Mouse (Mus musculus) heart, embryonic 12.5 days (tissue): Measurements from ENCODE around the gene Hpse2. TPM values are rescaled to one million over a fixed set of nuclear protein-coding genes. Genes with fewer than 3 reads are reported as not detected.

Source experiments
- ATAC-seq: fragments of 200-750 bp; cut with Nextera tagmentation; 2 replicates; pipeline ENCODE4 v1.8.0; 2017; ENCODE audit warnings: moderate TSS enrichment, moderate library complexity; ENCODE audit not compliant: insufficient number of reproducible peaks, low FRiP score
- H3K27ac ChIP-seq: fragments of 300-500 bp; sonication (generic); 2 replicates; pipeline ENCODE4 v1.5.1; 2016; ENCODE audit warnings: mild to moderate bottlenecking, moderate library complexity; ENCODE audit not compliant: poor library complexity, severe bottlenecking
- H3K27me3 ChIP-seq: fragments of 300-500 bp; sonication (generic); replicated peaks from 2 replicates; pipeline ENCODE4 v1.6.1; 2016; ENCODE audit warnings: mild to moderate bottlenecking, moderate library complexity
- H3K36me3 ChIP-seq: fragments of 300-500 bp; sonication (generic); 2 replicates; pipeline ENCODE4 v1.6.1; 2016; ENCODE audit warnings: mild to moderate bottlenecking, moderate library complexity
- H3K4me1 ChIP-seq: fragments of 300-500 bp; sonication (generic); replicated peaks from 2 replicates; pipeline ENCODE4 v1.6.1; 2016; ENCODE audit warnings: mild to moderate bottlenecking
- H3K4me2 ChIP-seq: fragments of 300-500 bp; sonication (generic); 2 replicates; pipeline ENCODE4 v1.6.1; 2016; ENCODE audit warnings: mild to moderate bottlenecking, moderate library complexity
- H3K4me3 ChIP-seq: fragments of 300-500 bp; sonication (generic); 2 replicates; pipeline ENCODE4 v1.5.1; 2016; ENCODE audit warnings: mild to moderate bottlenecking
- H3K9ac ChIP-seq: fragments of 300-500 bp; sonication (generic); 2 replicates; pipeline ENCODE4 v1.6.1; 2016; ENCODE audit warnings: mild to moderate bottlenecking, moderate library complexity
- H3K9me3 ChIP-seq: fragments of 300-500 bp; sonication (generic); replicated peaks from 2 replicates; pipeline ENCODE4 v1.6.1; 2016; ENCODE audit warnings: mild to moderate bottlenecking, moderate library complexity
- WGBS: fragments of 180-500 bp; shearing (Covaris S2); methylation state at CpG from one replicate; pipeline ENCODE4 v1.1.7; 2016; 5-methylcytosine and 5-hydroxymethylcytosine counted together
- polyA plus RNA-seq: library from polyadenylated mRNA; unstranded; fragments of >200 nt; fragmentation: Nextera tagmentation; extraction: Ambion mirVana; gene quantifications from 2 replicates; pipeline ENCODE4 v1.2.1, GENCODE M21; 2016

The Hpse2 gene
- polyA plus RNA-seq, 1 experiment from 2014 or later = 0.51 TPM

GRCm38 (mm10) chr19:42770141-42770872 lies 617.8 kb downstream of the Hpse2 start:
- no peak for ATAC-seq
- Histone ChIP-seq H3K4me1 (peaks cover 7% of the 10 kb centered on the region), H3K27me3 (no peaks in the 10 kb centered on the region), H3K4me2 (no peak overlapping the region), H3K4me3 (no peak overlapping the region), H3K36me3 (peaks cover 22% of the 10 kb centered on the region), H3K9me3 (no peaks in the 10 kb centered on the region), H3K9ac (no peak overlapping the region), H3K27ac (no peak overlapping the region)
- 70% methylated on average over 23 of the region's 23 CpGs for WGBS

- peaks cover 11% of the 10 kb centered on the region for H3K4me1 ChIP-seq
- no peak overlapping the region for H3K9ac ChIP-seq
- no peaks in the 10 kb centered on the region for H3K9me3 ChIP-seq
- peaks cover 21% of the 10 kb centered on the region for H3K36me3 ChIP-seq
- H3K4me2 ChIP-seq = no peak overlapping the region
- WGBS = 90% methylated on average over 10 of the region's 10 CpGs
- no peak overlapping the region for H3K27ac ChIP-seq
- no peak overlapping the region for H3K4me3 ChIP-seq
- no peak for ATAC-seq
- H3K27me3 ChIP-seq = no peaks in the 10 kb centered on the region
Measured at GRCm38 (mm10) chr19:42769648-42770047, 618.5 kb downstream of the Hpse2 start.

- peaks cover 17% of the 10 kb centered on the region for H3K4me1 ChIP-seq
- H3K4me2 ChIP-seq = no peak overlapping the region
- H3K36me3 ChIP-seq = peaks cover 21% of the 10 kb centered on the region
- no peaks in the 10 kb centered on the region for H3K27me3 ChIP-seq
- H3K4me3 ChIP-seq = no peak overlapping the region
- ATAC-seq = no peak
- 65% methylated on average over 8 of the region's 8 CpGs for WGBS
- no peak overlapping the region for H3K27ac ChIP-seq
- H3K9ac ChIP-seq = no peak overlapping the region
- H3K9me3 ChIP-seq = no peaks in the 10 kb centered on the region
Measured at GRCm38 (mm10) chr19:42767361-42767760, 620.8 kb downstream of the Hpse2 start.

- ATAC-seq = no peak
- 76% methylated on average over 10 of the region's 10 CpGs for WGBS
- Histone ChIP-seq H3K4me1 (peaks cover 21% of the 10 kb centered on the region), H3K4me2 (no peak overlapping the region), H3K9me3 (no peaks in the 10 kb centered on the region), H3K36me3 (peaks cover 19% of the 10 kb centered on the region), H3K9ac (no peak overlapping the region), H3K27me3 (no peaks in the 10 kb centered on the region), H3K4me3 (no peak overlapping the region), H3K27ac (no peak overlapping the region)
Measured at GRCm38 (mm10) chr19:42764398-42764797, 623.8 kb downstream of the Hpse2 start.

- H3K4me1 ChIP-seq = peaks cover 45% of the 10 kb centered on the region
- H3K9me3 ChIP-seq = no peaks in the 10 kb centered on the region
- H3K4me2 ChIP-seq = no peak overlapping the region
- H3K27me3 ChIP-seq = 0 out of 2 replicates have a peak, but pooled peaks cover 6% of the 10 kb centered on the region
- no peak overlapping the region for H3K9ac ChIP-seq
- peaks cover 9% of the 10 kb centered on the region; the same call in 1 of the 2 replicates for H3K36me3 ChIP-seq
- WGBS = 83% methylated on average over 6 of the region's 6 CpGs
- H3K4me3 ChIP-seq = no peak overlapping the region
- H3K27ac ChIP-seq = no peak overlapping the region
- ATAC-seq = no peak
Measured at GRCm38 (mm10) chr19:42756671-42757070, 631.5 kb downstream of the Hpse2 start.

- no peak for ATAC-seq
- H3K36me3 ChIP-seq = peaks cover 4% of the 10 kb centered on the region; the same call in 1 of the 2 replicates
- 61% methylated on average over 15 of the region's 15 CpGs for WGBS
Measured at GRCm38 (mm10) chr19:42755148-42755870, 632.8 kb downstream of the Hpse2 start.

DNA sequence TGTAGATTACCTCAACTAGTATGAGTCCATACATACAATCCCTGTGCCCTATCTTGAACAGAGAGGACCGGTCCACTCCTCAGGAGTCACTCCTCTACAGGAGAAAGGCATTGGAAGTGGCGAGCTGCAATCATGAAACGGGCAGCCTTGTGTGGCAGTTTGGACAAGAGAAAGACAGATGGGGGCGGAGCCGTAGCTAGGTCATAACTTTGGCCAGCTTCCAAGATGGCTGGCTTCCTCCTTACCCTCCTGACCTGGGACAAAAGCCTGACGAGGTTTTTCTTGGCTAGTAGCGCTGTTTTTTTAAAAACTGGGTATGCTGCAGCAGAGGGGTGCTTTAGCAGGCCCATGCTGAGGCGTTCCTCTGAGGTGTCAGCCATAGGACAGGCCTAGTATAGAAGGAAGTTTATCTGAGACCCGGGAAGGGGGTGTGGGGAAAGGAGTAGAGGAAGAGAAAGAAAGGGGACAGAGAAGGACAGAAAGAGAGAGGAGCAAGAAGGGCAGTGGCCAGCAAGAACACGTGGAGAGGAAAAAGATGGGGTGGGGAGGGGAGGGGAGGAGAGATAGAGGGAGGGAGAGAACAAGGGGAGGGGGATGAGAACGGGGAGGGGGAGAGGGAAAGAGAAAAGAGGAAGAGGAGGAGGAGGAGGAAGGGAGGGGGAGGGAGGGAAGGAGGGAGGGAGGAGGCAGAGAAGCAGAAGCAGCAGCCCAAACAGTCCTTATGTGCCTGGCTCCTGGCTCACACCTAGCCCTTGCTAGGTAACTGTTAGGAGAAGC lies 634.8 kb downstream of the Hpse2 start:
- peak overlapping the region; percentile 70 for H3K9ac ChIP-seq
- H3K4me1 ChIP-seq = peaks cover 61% of the 10 kb centered on the region

More at GRCm38 (mm10) chr19:42755148-42755870, 632.8 kb downstream of the Hpse2 start:
- Histone ChIP-seq H3K9me3 (no peaks in the 10 kb centered on the region), H3K27ac (no peak overlapping the region), H3K4me2 (no peak overlapping the region), H3K4me3 (no peak overlapping the region), H3K27me3 (0 out of 2 replicates have a peak, but pooled peaks cover 6% of the 10 kb centered on the region), H3K4me1 (peaks cover 49% of the 10 kb centered on the region), H3K9ac (no peak overlapping the region)

GRCm38 (mm10) chr19:42752363-42752931 lies 635.7 kb downstream of the Hpse2 start, which contains the start of gene Pyroxd2:
TSS of gene Pyroxd2 (minus strand) at chr19:42752775.
- Histone ChIP-seq H3K9ac (peak within 1 kb of the TSS; percentile 70), H3K27ac (peak within 1 kb of the TSS; percentile 91), H3K4me2 (peak within 1 kb of the TSS; percentile 79), H3K4me3 (peak within 1 kb of the TSS; percentile 48), H3K9me3 (no peaks in the 10 kb centered on the region), H3K27me3 (0 out of 2 replicates have a peak, but pooled peaks cover 6% of the 10 kb centered on the region), H3K36me3 (no peaks in the 10 kb centered on the region), H3K4me1 (peaks cover 58% of the 10 kb centered on the region)
- peak; percentile 89 for ATAC-seq
- 4% methylated on average over 22 of the region's 22 CpGs for WGBS

More for the DNA sequence above, 634.8 kb downstream of the Hpse2 start:
- peak overlapping the region; percentile 48 for H3K4me3 ChIP-seq
- peak overlapping the region; percentile 91 for H3K27ac ChIP-seq
- peak overlapping the region; percentile 79 for H3K4me2 ChIP-seq
- WGBS = 13% methylated on average over 11 of the region's 11 CpGs
- no peaks in the 10 kb centered on the region for H3K9me3 ChIP-seq
- no peaks in the 10 kb centered on the region for H3K36me3 ChIP-seq
- ATAC-seq = peak; percentile 70
- 0 out of 2 replicates have a peak, but pooled peaks cover 6% of the 10 kb centered on the region for H3K27me3 ChIP-seq

- H3K9ac ChIP-seq = peak overlapping the region; percentile 35; the same call in 1 of the 2 replicates
- ATAC-seq = no peak
- peaks cover 45% of the 10 kb centered on the region for H3K4me1 ChIP-seq
- H3K36me3 ChIP-seq = no peaks in the 10 kb centered on the region
- H3K4me2 ChIP-seq = peak overlapping the region; percentile 47
- H3K27ac ChIP-seq = no peak overlapping the region
- WGBS = 43% methylated on average over 11 of the region's 11 CpGs
- H3K4me3 ChIP-seq = no peak overlapping the region
- no peaks in the 10 kb centered on the region for H3K9me3 ChIP-seq
- H3K27me3 ChIP-seq = no peaks in the 10 kb centered on the region
Measured at GRCm38 (mm10) chr19:42750196-42750595, 638.0 kb downstream of the Hpse2 start.

GRCm38 (mm10) chr19:42746702-42747101 lies 641.5 kb downstream of the Hpse2 start:
- Histone ChIP-seq H3K27ac (no peak overlapping the region), H3K9me3 (no peaks in the 10 kb centered on the region), H3K9ac (no peak overlapping the region), H3K4me3 (no peak overlapping the region), H3K4me1 (peaks cover 43% of the 10 kb centered on the region), H3K36me3 (no peaks in the 10 kb centered on the region), H3K4me2 (no peak overlapping the region), H3K27me3 (no peaks in the 10 kb centered on the region)
- ATAC-seq = no peak
- WGBS = 80% methylated on average over 8 of the region's 8 CpGs
